Mouse (Mus musculus): ENCODE measurements around the gene Katna1. TPM values are rescaled to one million over a fixed set of nuclear protein-coding genes. Genes with fewer than 3 reads are reported as not detected.
"Not testable (repeated sequence)": the region's sequence is repeated elsewhere in the genome, so short reads cannot be mapped to it uniquely, and the experiment has no call there.

The Katna1 gene
- polyA plus RNA-seq, 1 experiment: 16.1 TPM

DNA sequence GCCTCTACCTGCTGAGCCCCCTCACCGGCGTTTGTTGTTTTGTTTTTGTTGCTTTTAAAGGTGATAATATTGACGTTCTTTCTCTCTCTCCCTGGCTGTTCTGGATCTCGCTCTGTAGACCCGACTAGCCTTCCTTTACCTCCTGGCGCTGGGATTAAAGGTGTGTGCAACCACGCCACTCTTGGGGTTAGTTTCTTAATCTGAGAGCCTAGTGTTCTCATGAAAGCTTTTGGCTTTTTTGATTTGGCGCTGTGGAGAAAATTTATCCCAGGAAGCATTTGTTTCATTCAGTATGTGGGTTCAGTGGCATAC, 657 bp downstream of the Katna1 start:
- TF ChIP-seq MAX (IDR thresholded peaks at IDR 0.05) (no peak), MYOG (IDR thresholded peaks at IDR 0.05; ENCODE audit: control insufficient read depth, extremely low read depth, insufficient read length) (no peak), CTCF (IDR thresholded peaks at IDR 0.05; ENCODE audit: control insufficient read depth, insufficient read depth, insufficient read length) (no peak), CEBPB (IDR thresholded peaks at IDR 0.05; ENCODE audit: low read depth) (no peak), FOSL1 (IDR thresholded peaks at IDR 0.05; ENCODE audit: insufficient read depth, low read length, poor library complexity, severe bottlenecking) (no peak), MYOD1 (IDR thresholded peaks at IDR 0.05; ENCODE audit: control insufficient read depth, insufficient read length, low read depth) (no peak), USF1 (IDR thresholded peaks at IDR 0.05; ENCODE audit: low read depth) (no peak)
- no peaks in the 10 kb centered on the region for H3K36me3 ChIP-seq (ENCODE audit: control insufficient read depth, insufficient read depth)
- H3K79me2 ChIP-seq (ENCODE audit: control insufficient read depth, insufficient read depth): peaks cover 57% of the 10 kb centered on the region
- H3K79me3 ChIP-seq (ENCODE audit: low read depth): peaks cover 48% of the 10 kb centered on the region
- H3K4me3 ChIP-seq (ENCODE audit: insufficient read depth, poor library complexity, severe bottlenecking): peak overlapping the region; percentile 67
- H3K27me3 ChIP-seq (ENCODE audit: control insufficient read depth, insufficient read depth, insufficient read length): no peaks in the 10 kb centered on the region
- H3ac ChIP-seq (ENCODE audit: control insufficient read depth, insufficient read length, low read depth): peak overlapping the region; percentile 91

- peak overlapping the region; percentile 67 for H3K4me3 ChIP-seq (ENCODE audit: insufficient read depth, poor library complexity, severe bottlenecking)
- TF ChIP-seq MYOD1 (IDR thresholded peaks at IDR 0.05; ENCODE audit: control insufficient read depth, insufficient read length, low read depth): no peak
- H3ac ChIP-seq (ENCODE audit: control insufficient read depth, insufficient read length, low read depth): peak overlapping the region; percentile 2
- peaks cover 62% of the 10 kb centered on the region for H3K79me2 ChIP-seq (ENCODE audit: control insufficient read depth, insufficient read depth)
- H3K27me3 ChIP-seq (ENCODE audit: control insufficient read depth, insufficient read depth, insufficient read length): no peaks in the 10 kb centered on the region
- peaks cover 53% of the 10 kb centered on the region for H3K79me3 ChIP-seq (ENCODE audit: low read depth)
- H3K36me3 ChIP-seq (ENCODE audit: control insufficient read depth, insufficient read depth): no peaks in the 10 kb centered on the region
Observed at GRCm38 (mm10) chr10:7727011-7727410, 1.2 kb downstream of the Katna1 start.

GRCm38 (mm10) chr10:7731582-7731981, 5.8 kb downstream of the Katna1 start:
- peaks cover 96% of the 10 kb centered on the region for H3K79me2 ChIP-seq (ENCODE audit: control insufficient read depth, insufficient read depth)
- no peak overlapping the region for H3K4me3 ChIP-seq (ENCODE audit: insufficient read depth, poor library complexity, severe bottlenecking)
- peaks cover 73% of the 10 kb centered on the region for H3K79me3 ChIP-seq (ENCODE audit: low read depth)
- no peak for TF ChIP-seq CTCF (IDR thresholded peaks at IDR 0.05; ENCODE audit: control insufficient read depth, insufficient read depth, insufficient read length)
- TF ChIP-seq FOSL1 (IDR thresholded peaks at IDR 0.05; ENCODE audit: insufficient read depth, low read length, poor library complexity, severe bottlenecking): no peak
- no peak for TF ChIP-seq CEBPB (IDR thresholded peaks at IDR 0.05; ENCODE audit: low read depth)
- TF ChIP-seq MYOG (IDR thresholded peaks at IDR 0.05; ENCODE audit: control insufficient read depth, extremely low read depth, insufficient read length): no peak
- TF ChIP-seq MAX (IDR thresholded peaks at IDR 0.05): no peak
- TF ChIP-seq MYOD1 (IDR thresholded peaks at IDR 0.05; ENCODE audit: control insufficient read depth, insufficient read length, low read depth): no peak
- no peak for TF ChIP-seq USF1 (IDR thresholded peaks at IDR 0.05; ENCODE audit: low read depth)
- no peaks in the 10 kb centered on the region for H3K36me3 ChIP-seq (ENCODE audit: control insufficient read depth, insufficient read depth)
- H3K27me3 ChIP-seq (ENCODE audit: control insufficient read depth, insufficient read depth, insufficient read length): no peaks in the 10 kb centered on the region
- no peak overlapping the region for H3ac ChIP-seq (ENCODE audit: control insufficient read depth, insufficient read length, low read depth)

DNA sequence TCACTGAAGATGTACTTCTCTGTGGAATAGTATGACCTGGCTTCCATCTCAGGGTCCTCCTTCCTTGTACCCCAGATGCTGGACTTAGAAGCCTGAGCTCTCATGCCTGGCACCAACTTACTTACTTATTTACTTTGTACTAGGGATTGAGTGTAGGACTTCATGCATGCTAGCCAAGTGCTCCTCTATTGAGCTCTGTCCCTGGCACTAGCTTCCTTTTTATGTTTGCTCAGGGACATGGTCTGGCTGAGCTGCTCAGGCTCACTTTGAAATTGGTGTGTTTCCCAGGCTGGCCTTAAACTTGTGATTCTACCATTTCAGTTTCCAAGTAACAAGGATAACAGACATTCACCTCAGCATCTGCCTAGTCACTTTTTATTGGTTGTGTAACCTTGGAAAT, 11.3 kb downstream of the Katna1 start:
- TF ChIP-seq USF1 (IDR thresholded peaks at IDR 0.05; ENCODE audit: low read depth) (no peak), CTCF (IDR thresholded peaks at IDR 0.05; ENCODE audit: control insufficient read depth, insufficient read depth, insufficient read length) (no peak), MYOG (IDR thresholded peaks at IDR 0.05; ENCODE audit: control insufficient read depth, extremely low read depth, insufficient read length) (no peak), CEBPB (IDR thresholded peaks at IDR 0.05; ENCODE audit: low read depth) (no peak), MAX (IDR thresholded peaks at IDR 0.05) (no peak), FOSL1 (IDR thresholded peaks at IDR 0.05; ENCODE audit: insufficient read depth, low read length, poor library complexity, severe bottlenecking) (no peak), MYOD1 (IDR thresholded peaks at IDR 0.05; ENCODE audit: control insufficient read depth, insufficient read length, low read depth) (no peak)
- Histone ChIP-seq H3K79me3 (ENCODE audit: low read depth) (peaks cover 44% of the 10 kb centered on the region), H3ac (ENCODE audit: control insufficient read depth, insufficient read length, low read depth) (no peak overlapping the region), H3K27me3 (ENCODE audit: control insufficient read depth, insufficient read depth, insufficient read length) (no peaks in the 10 kb centered on the region), H3K79me2 (ENCODE audit: control insufficient read depth, insufficient read depth) (peaks cover 77% of the 10 kb centered on the region), H3K4me3 (ENCODE audit: insufficient read depth, poor library complexity, severe bottlenecking) (no peak overlapping the region), H3K36me3 (ENCODE audit: control insufficient read depth, insufficient read depth) (peaks cover 14% of the 10 kb centered on the region)

DNA sequence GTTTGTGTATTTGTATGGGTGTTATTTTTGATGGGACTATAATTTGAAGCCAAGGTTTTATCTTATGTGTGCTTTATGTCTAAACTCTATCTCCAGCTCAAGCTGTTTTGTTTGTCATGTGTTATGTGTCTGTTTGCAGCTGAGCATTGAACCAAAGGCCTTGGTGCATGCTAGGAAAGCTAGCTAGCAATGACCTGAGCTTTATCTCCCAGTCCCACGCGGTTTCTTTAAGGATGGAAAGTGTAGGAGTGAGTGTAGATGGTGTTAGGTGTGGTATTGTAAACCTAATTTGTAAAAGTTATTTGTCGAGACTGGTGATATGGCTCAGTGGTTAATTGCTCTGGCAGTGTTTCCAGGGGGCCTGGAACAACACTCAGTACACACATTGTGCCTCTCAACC, 12.1 kb downstream of the Katna1 start:
- no peaks in the 10 kb centered on the region for H3K27me3 ChIP-seq (ENCODE audit: control insufficient read depth, insufficient read depth, insufficient read length)
- H3ac ChIP-seq (ENCODE audit: control insufficient read depth, insufficient read length, low read depth): no peak overlapping the region
- H3K36me3 ChIP-seq (ENCODE audit: control insufficient read depth, insufficient read depth): peaks cover 22% of the 10 kb centered on the region
- no peak for TF ChIP-seq MAX (IDR thresholded peaks at IDR 0.05)
- TF ChIP-seq CEBPB (IDR thresholded peaks at IDR 0.05; ENCODE audit: low read depth): no peak
- no peak for TF ChIP-seq MYOG (IDR thresholded peaks at IDR 0.05; ENCODE audit: control insufficient read depth, extremely low read depth, insufficient read length)
- no peak for TF ChIP-seq USF1 (IDR thresholded peaks at IDR 0.05; ENCODE audit: low read depth)
- no peak for TF ChIP-seq FOSL1 (IDR thresholded peaks at IDR 0.05; ENCODE audit: insufficient read depth, low read length, poor library complexity, severe bottlenecking)
- no peak for TF ChIP-seq CTCF (IDR thresholded peaks at IDR 0.05; ENCODE audit: control insufficient read depth, insufficient read depth, insufficient read length)
- no peak for TF ChIP-seq MYOD1 (IDR thresholded peaks at IDR 0.05; ENCODE audit: control insufficient read depth, insufficient read length, low read depth)
- peaks cover 69% of the 10 kb centered on the region for H3K79me2 ChIP-seq (ENCODE audit: control insufficient read depth, insufficient read depth)
- peaks cover 37% of the 10 kb centered on the region for H3K79me3 ChIP-seq (ENCODE audit: low read depth)
- H3K4me3 ChIP-seq (ENCODE audit: insufficient read depth, poor library complexity, severe bottlenecking): no peak overlapping the region

GRCm38 (mm10) chr10:7745528-7745927, 19.7 kb downstream of the Katna1 start:
- not testable (repeated sequence) for H3K79me2 ChIP-seq (ENCODE audit: control insufficient read depth, insufficient read depth); H3ac ChIP-seq (ENCODE audit: control insufficient read depth, insufficient read length, low read depth); H3K79me3 ChIP-seq (ENCODE audit: low read depth); H3K27me3 ChIP-seq (ENCODE audit: control insufficient read depth, insufficient read depth, insufficient read length); H3K4me3 ChIP-seq (ENCODE audit: insufficient read depth, poor library complexity, severe bottlenecking)
- peaks cover 59% of the 10 kb centered on the region for H3K36me3 ChIP-seq (ENCODE audit: control insufficient read depth, insufficient read depth)

All from C2C12 (cell line).